Mouse (Mus musculus) forebrain, embryonic 13.5 days (tissue): ENCODE measurements around the gene Scrn3. TPM values are rescaled to one million over a fixed set of nuclear protein-coding genes. Genes with fewer than 3 reads are reported as not detected.
A peak's percentile ranks its signal among the peaks of the same experiment; 100 is the strongest.

ENCODE experiments used
- ATAC-seq: fragments of 200-750 bp; cut with Nextera tagmentation; 2 replicates; pipeline ENCODE4 v1.8.0; 2017
- H3K27ac ChIP-seq: fragments of 300-500 bp; sonication (generic); 2 replicates; pipeline ENCODE4 v1.5.1; 2015; ENCODE audit warnings: inconsistent platforms, mild to moderate bottlenecking, moderate library complexity
- H3K27me3 ChIP-seq: fragments of 300-500 bp; sonication (generic); 2 replicates; pipeline ENCODE4 v1.6.1; 2015; ENCODE audit warnings: mild to moderate bottlenecking, inconsistent platforms
- H3K36me3 ChIP-seq: fragments of 300-500 bp; sonication (generic); 2 replicates; pipeline ENCODE4 v1.6.1; 2015; ENCODE audit warnings: mild to moderate bottlenecking, inconsistent platforms; ENCODE audit not compliant: poor library complexity, severe bottlenecking
- H3K4me1 ChIP-seq: fragments of 300-500 bp; sonication (generic); 2 replicates; pipeline ENCODE4 v1.6.1; 2015; ENCODE audit warnings: inconsistent platforms
- H3K4me2 ChIP-seq: fragments of 300-500 bp; sonication (generic); 2 replicates; pipeline ENCODE4 v1.6.1; 2015; ENCODE audit warnings: inconsistent platforms, mild to moderate bottlenecking, moderate library complexity
- H3K4me3 ChIP-seq: fragments of 300-500 bp; sonication (generic); 2 replicates; pipeline ENCODE4 v1.5.1; 2015; ENCODE audit warnings: mild to moderate bottlenecking, inconsistent platforms
- H3K9ac ChIP-seq: fragments of 300-500 bp; sonication (generic); 2 replicates; pipeline ENCODE4 v1.6.1; 2015; ENCODE audit warnings: mild to moderate bottlenecking, inconsistent platforms
- H3K9me3 ChIP-seq: fragments of 300-500 bp; sonication (generic); replicated peaks from 2 replicates; pipeline ENCODE4 v1.6.1; 2016; ENCODE audit warnings: inconsistent platforms
- WGBS: fragments of 180-500 bp; shearing (Covaris S2); methylation state at CpG from one replicate; pipeline ENCODE4 v1.1.7; 2015; 5-methylcytosine and 5-hydroxymethylcytosine counted together
- polyA plus RNA-seq: library from polyadenylated mRNA; unstranded; fragments of >200 nt; fragmentation: Nextera tagmentation; extraction: Ambion mirVana; gene quantifications from 2 replicates; pipeline ENCODE4 v1.2.1, GENCODE M21; 2015

Scrn3 gene
- polyA plus RNA-seq = 9.5 and 10.5 TPM in 2 replicates

GRCm38 (mm10) chr2:73312152-73313116, at the start of gene Scrn3, which contains the start of gene Cir1:
TSS of gene Scrn3 (plus strand) at chr2:73312601.
TSS of gene Cir1 (minus strand) at chr2:73312701.
- 1% methylated on average over 64 of the region's 64 CpGs for WGBS
- H3K4me3 ChIP-seq = peak within 1 kb of the TSS; percentile 82
- H3K9me3 ChIP-seq = no peaks in the 10 kb centered on the region
- peaks cover 14% of the 10 kb centered on the region for H3K4me1 ChIP-seq
- H3K27ac ChIP-seq = peak within 1 kb of the TSS; percentile 78
- H3K9ac ChIP-seq = peak within 1 kb of the TSS; percentile 74
- peaks cover 18% of the 10 kb centered on the region for H3K36me3 ChIP-seq
- H3K4me2 ChIP-seq = peak within 1 kb of the TSS; percentile 78
- ATAC-seq = peak; percentile 98
- no peaks in the 10 kb centered on the region for H3K27me3 ChIP-seq

- H3K4me3 ChIP-seq = peak overlapping the region; percentile 40
- WGBS = 3% methylated on average over 16 of the region's 16 CpGs
- ATAC-seq = no peak
- H3K9me3 ChIP-seq = peaks cover 4% of the 10 kb centered on the region; the same call in 1 of the 2 replicates
- H3K36me3 ChIP-seq = no peaks in the 10 kb centered on the region
- H3K27me3 ChIP-seq = peaks cover 65% of the 10 kb centered on the region
- H3K9ac ChIP-seq = peak overlapping the region; percentile 47; the same call in 1 of the 2 replicates
- H3K4me1 ChIP-seq = peaks cover 32% of the 10 kb centered on the region
- peak overlapping the region; percentile 65 for H3K4me2 ChIP-seq
- H3K27ac ChIP-seq = no peak overlapping the region
Measured at GRCm38 (mm10) chr2:73263172-73263765, 49.1 kb upstream of the Scrn3 start.

- peaks cover 67% of the 10 kb centered on the region for H3K27me3 ChIP-seq
- H3K4me3 ChIP-seq = peak overlapping the region; percentile 40
- peak overlapping the region; percentile 47; the same call in 1 of the 2 replicates for H3K9ac ChIP-seq
- H3K27ac ChIP-seq = no peak overlapping the region
- peak; percentile 29 for ATAC-seq
- WGBS = under 1% methylated on average over 38 of the region's 38 CpGs
- H3K9me3 ChIP-seq = peaks cover 4% of the 10 kb centered on the region; the same call in 1 of the 2 replicates
- no peaks in the 10 kb centered on the region for H3K36me3 ChIP-seq
- H3K4me1 ChIP-seq = peaks cover 32% of the 10 kb centered on the region
- H3K4me2 ChIP-seq = peak overlapping the region; percentile 65
Measured at GRCm38 (mm10) chr2:73263794-73264610, 48.4 kb upstream of the Scrn3 start.

GRCm38 (mm10) chr2:73264611-73265195, 47.7 kb upstream of the Scrn3 start:
- Histone ChIP-seq H3K27ac (no peak overlapping the region), H3K27me3 (peaks cover 68% of the 10 kb centered on the region), H3K9ac (peak overlapping the region; percentile 47; the same call in 1 of the 2 replicates), H3K4me3 (peak overlapping the region; percentile 40; the same call in 1 of the 2 replicates), H3K4me1 (peaks cover 34% of the 10 kb centered on the region), H3K4me2 (peak overlapping the region; percentile 65), H3K36me3 (no peaks in the 10 kb centered on the region), H3K9me3 (peaks cover 4% of the 10 kb centered on the region; the same call in 1 of the 2 replicates)
- WGBS = 6% methylated on average over 11 of the region's 11 CpGs
- ATAC-seq = peak; percentile 23; the same call in 1 of the 2 replicates

GRCm38 (mm10) chr2:73266011-73266410, 46.4 kb upstream of the Scrn3 start:
- 6% methylated on average over 5 of the region's 5 CpGs for WGBS
- Histone ChIP-seq H3K27me3 (peaks cover 81% of the 10 kb centered on the region), H3K4me3 (no peak overlapping the region), H3K9me3 (peaks cover 2% of the 10 kb centered on the region; the same call in 1 of the 2 replicates), H3K4me2 (peak overlapping the region; percentile 11; the same call in 1 of the 2 replicates), H3K4me1 (peaks cover 47% of the 10 kb centered on the region), H3K27ac (no peak overlapping the region), H3K9ac (no peak overlapping the region), H3K36me3 (no peaks in the 10 kb centered on the region)
- ATAC-seq = no peak

- H3K4me1 ChIP-seq = peaks cover 53% of the 10 kb centered on the region
- no peaks in the 10 kb centered on the region for H3K36me3 ChIP-seq
- no peak overlapping the region for H3K27ac ChIP-seq
- H3K4me2 ChIP-seq = no peak overlapping the region
- peaks cover 86% of the 10 kb centered on the region for H3K27me3 ChIP-seq
- ATAC-seq = no peak
- no peak overlapping the region for H3K9ac ChIP-seq
- H3K4me3 ChIP-seq = no peak overlapping the region
- 60% methylated on average over 1 of the region's 1 CpGs for WGBS
- no peaks in the 10 kb centered on the region for H3K9me3 ChIP-seq
Measured at GRCm38 (mm10) chr2:73266623-73267022, 45.8 kb upstream of the Scrn3 start.

GRCm38 (mm10) chr2:73267231-73267630, 45.2 kb upstream of the Scrn3 start:
- Histone ChIP-seq H3K27me3 (peaks cover 86% of the 10 kb centered on the region), H3K4me2 (no peak overlapping the region), H3K27ac (no peak overlapping the region), H3K36me3 (no peaks in the 10 kb centered on the region), H3K4me1 (peaks cover 53% of the 10 kb centered on the region), H3K9ac (no peak overlapping the region), H3K4me3 (no peak overlapping the region), H3K9me3 (no peaks in the 10 kb centered on the region)
- 12% methylated on average over 3 of the region's 3 CpGs for WGBS
- no peak for ATAC-seq

- H3K36me3 ChIP-seq = no peaks in the 10 kb centered on the region
- peaks cover 86% of the 10 kb centered on the region for H3K27me3 ChIP-seq
- H3K4me2 ChIP-seq = peak overlapping the region; percentile 48
- no peak for ATAC-seq
- 2% methylated on average over 4 of the region's 4 CpGs for WGBS
- no peaks in the 10 kb centered on the region for H3K9me3 ChIP-seq
- H3K4me1 ChIP-seq = peaks cover 57% of the 10 kb centered on the region
- H3K27ac ChIP-seq = peak overlapping the region; percentile 55; the same call in 1 of the 2 replicates
- peak overlapping the region; percentile 26; the same call in 1 of the 2 replicates for H3K9ac ChIP-seq
- H3K4me3 ChIP-seq = peak overlapping the region; percentile 17
Measured at GRCm38 (mm10) chr2:73267818-73268217, 44.6 kb upstream of the Scrn3 start.

- H3K36me3 ChIP-seq = peaks cover under 1% of the 10 kb centered on the region; the same call in 1 of the 2 replicates
- peak overlapping the region; percentile 55 for H3K27ac ChIP-seq
- H3K4me1 ChIP-seq = peaks cover 61% of the 10 kb centered on the region
- peak overlapping the region; percentile 48 for H3K4me2 ChIP-seq
- ATAC-seq = no peak
- WGBS = under 1% methylated on average over 12 of the region's 12 CpGs
- H3K9me3 ChIP-seq = no peaks in the 10 kb centered on the region
- peaks cover 86% of the 10 kb centered on the region for H3K27me3 ChIP-seq
- H3K9ac ChIP-seq = peak overlapping the region; percentile 26; the same call in 1 of the 2 replicates
- peak overlapping the region; percentile 17 for H3K4me3 ChIP-seq
Measured at GRCm38 (mm10) chr2:73268281-73268680, 44.1 kb upstream of the Scrn3 start.

GRCm38 (mm10) chr2:73268836-73269395, 43.5 kb upstream of the Scrn3 start:
- no peak overlapping the region for H3K4me3 ChIP-seq
- H3K36me3 ChIP-seq = peaks cover 6% of the 10 kb centered on the region
- no peak for ATAC-seq
- peaks cover 86% of the 10 kb centered on the region for H3K27me3 ChIP-seq
- peaks cover 61% of the 10 kb centered on the region for H3K4me1 ChIP-seq
- H3K9me3 ChIP-seq = no peaks in the 10 kb centered on the region
- peak overlapping the region; percentile 62 for H3K4me2 ChIP-seq
- 4% methylated on average over 8 of the region's 8 CpGs for WGBS
- H3K27ac ChIP-seq = no peak overlapping the region
- no peak overlapping the region for H3K9ac ChIP-seq
